Mouse (Mus musculus) liver, adult 2 months (tissue): ENCODE measurements at regions not wholly inside any gene's neighbourhood (a gene's known extent, or its start where the extent isn't known, plus 50 kb on each side); places are given as distances from the start of the nearest gene placed in this dataset.

ENCODE experiments used
- DNase-seq: peaks from one replicate; pipeline ENCODE4 v3.0.0-alpha.2; 2011; ENCODE audit warnings: low read depth, low spot score; ENCODE audit errors: extremely low read depth
- H3K27ac ChIP-seq: fragments of 200-500 bp; replicated peaks from 2 replicates; pipeline ENCODE4 v1.5.1; 2012; ENCODE audit warnings: low read depth, mild to moderate bottlenecking, control low read depth, inconsistent platforms, low read length; ENCODE audit not compliant: insufficient read depth
- H3K27me3 ChIP-seq: fragments of 200-500 bp; 2 replicates; pipeline ENCODE4 v1.6.1; 2012; ENCODE audit warnings: mild to moderate bottlenecking, moderate library complexity, low read length, inconsistent platforms; ENCODE audit not compliant: control insufficient read depth, insufficient read depth
- H3K36me3 ChIP-seq: fragments of 200-500 bp; 2 replicates; pipeline ENCODE4 v1.6.1; 2012; ENCODE audit warnings: low read length, inconsistent platforms; ENCODE audit not compliant: control insufficient read depth, insufficient read depth
- H3K4me1 ChIP-seq: fragments of 200-500 bp; 2 replicates; pipeline ENCODE4 v1.6.1; 2011; ENCODE audit warnings: low read length; ENCODE audit not compliant: control insufficient read depth, insufficient read depth
- H3K4me3 ChIP-seq: fragments of 200-500 bp; 2 replicates; pipeline ENCODE4 v1.5.1; 2011; ENCODE audit warnings: low read depth, mild to moderate bottlenecking, control low read depth, low read length, moderate library complexity; ENCODE audit not compliant: insufficient read depth
- H3K79me2 ChIP-seq: fragments of 200-500 bp; 2 replicates; pipeline ENCODE4 v1.6.1; 2012; ENCODE audit warnings: inconsistent platforms, mild to moderate bottlenecking, low read length, moderate library complexity; ENCODE audit not compliant: control insufficient read depth, insufficient read depth
- H3K9ac ChIP-seq: fragments of 200-500 bp; 2 replicates; pipeline ENCODE4 v1.6.1; 2012; ENCODE audit warnings: low read depth, mild to moderate bottlenecking, control low read depth, inconsistent platforms, low read length
- CTCF ChIP-seq: fragments of 200-500 bp; IDR thresholded peaks from 2 replicates; pipeline ENCODE4 v1.5.1; 2011; ENCODE audit warnings: low read depth, low read length, control low read depth
- POLR2A ChIP-seq: fragments of 200-500 bp; IDR thresholded peaks from 2 replicates; pipeline ENCODE4 v1.6.1; 2011; ENCODE audit warnings: low read length, control low read depth; ENCODE audit not compliant: insufficient read depth; ENCODE audit errors: extremely low read depth
- WGBS: fragments of 180-500 bp; shearing (Covaris S2); methylation state at CpG from one replicate; pipeline ENCODE4 v1.1.7; 2018; 5-methylcytosine and 5-hydroxymethylcytosine counted together

DNA sequence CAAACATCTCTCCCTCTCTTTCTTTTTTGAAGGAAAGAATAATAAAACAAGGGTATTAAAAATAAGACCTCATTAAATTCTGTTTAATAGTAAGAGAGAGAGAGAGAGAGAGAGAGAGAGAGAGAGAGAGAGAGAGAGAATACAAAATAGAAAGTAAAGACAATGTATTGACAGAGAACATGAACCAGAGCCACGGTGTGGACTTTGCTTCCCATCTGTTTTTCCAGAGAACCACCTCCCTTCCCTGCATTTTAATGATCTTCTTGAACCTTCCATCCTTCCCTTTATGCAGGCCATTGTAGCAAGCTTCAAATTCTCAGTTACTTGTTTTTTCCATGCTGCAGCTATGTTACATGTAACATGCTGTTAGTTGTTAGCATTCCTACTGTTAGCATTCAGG, 284.3 kb upstream of the Marcks start:
- H3K79me2 ChIP-seq, result no peaks in the 10 kb centered on the region
- DNase-seq, result no peak

DNA sequence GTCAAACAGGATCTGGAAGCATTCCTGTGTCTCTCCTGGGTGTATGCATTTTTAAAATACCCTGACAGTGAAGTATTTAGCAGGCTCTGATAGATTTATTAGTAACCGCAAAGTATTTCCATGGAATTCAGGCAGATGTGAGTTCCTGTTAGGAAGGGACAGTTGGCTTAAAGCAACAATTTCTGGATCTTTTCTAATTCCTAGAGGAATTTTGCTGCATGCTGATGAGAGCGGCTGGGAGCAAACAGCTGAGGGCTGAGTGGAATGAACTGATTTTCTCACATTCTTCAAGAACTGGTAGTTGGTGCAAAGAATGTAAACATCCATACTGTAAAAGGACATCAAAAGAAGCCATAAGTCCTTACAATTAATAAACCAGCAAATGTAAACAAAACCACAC, 283.9 kb upstream of the Marcks start:
- Histone ChIP-seq H3K9ac (no peak overlapping the region), H3K4me3 (no peak overlapping the region), H3K79me2 (no peaks in the 10 kb centered on the region), H3K4me1 (no peaks in the 10 kb centered on the region; the same call in 1 of the 2 replicates), H3K36me3 (no peaks in the 10 kb centered on the region), H3K27ac (no peak overlapping the region), H3K27me3 (no peaks in the 10 kb centered on the region)
- DNase-seq, result peak; percentile 9
- TF ChIP-seq CTCF, result no peak
- TF ChIP-seq POLR2A, result no peak
- WGBS, result 86% methylated on average over 2 of the region's 2 CpGs

More for the DNA sequence above, 284.3 kb upstream of the Marcks start:
- H3K9ac ChIP-seq, result no peak overlapping the region
- 8% methylated on average over 1 of the region's 1 CpGs for WGBS
- no peaks in the 10 kb centered on the region; the same call in 1 of the 2 replicates for H3K4me1 ChIP-seq
- no peak for TF ChIP-seq POLR2A
- TF ChIP-seq CTCF, result no peak
- H3K36me3 ChIP-seq, result no peaks in the 10 kb centered on the region
- no peaks in the 10 kb centered on the region for H3K27me3 ChIP-seq
- no peak overlapping the region for H3K27ac ChIP-seq
- H3K4me3 ChIP-seq, result no peak overlapping the region

DNA sequence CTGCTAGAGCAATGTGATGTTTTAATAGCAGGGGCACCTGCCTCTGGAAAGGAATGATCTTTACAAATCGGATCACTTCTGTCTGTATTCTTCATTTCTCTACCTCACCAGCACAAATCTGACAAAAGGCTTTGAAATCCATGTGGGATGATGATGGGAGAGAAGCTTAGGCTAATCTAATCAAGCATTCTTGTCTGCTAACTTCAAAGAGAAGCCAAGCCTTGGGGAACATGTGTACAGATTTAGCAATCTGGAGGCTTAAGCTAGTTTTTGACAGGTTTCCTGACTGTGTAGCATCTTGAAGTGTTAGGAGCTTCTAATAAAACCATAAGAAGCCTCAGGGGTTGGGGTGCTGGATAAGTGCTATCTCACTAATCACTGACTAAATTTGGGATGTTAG, 277.6 kb upstream of the Marcks start:
- no peak overlapping the region for H3K27ac ChIP-seq
- H3K27me3 ChIP-seq, result no peaks in the 10 kb centered on the region
- no peaks in the 10 kb centered on the region for H3K36me3 ChIP-seq
- DNase-seq, result no peak
- no peaks in the 10 kb centered on the region for H3K4me1 ChIP-seq
- H3K9ac ChIP-seq, result no peak overlapping the region
- H3K4me3 ChIP-seq, result no peak overlapping the region
- 88% methylated on average over 1 of the region's 1 CpGs for WGBS
- no peaks in the 10 kb centered on the region for H3K79me2 ChIP-seq
- TF ChIP-seq POLR2A (no peak), CTCF (no peak)

DNA sequence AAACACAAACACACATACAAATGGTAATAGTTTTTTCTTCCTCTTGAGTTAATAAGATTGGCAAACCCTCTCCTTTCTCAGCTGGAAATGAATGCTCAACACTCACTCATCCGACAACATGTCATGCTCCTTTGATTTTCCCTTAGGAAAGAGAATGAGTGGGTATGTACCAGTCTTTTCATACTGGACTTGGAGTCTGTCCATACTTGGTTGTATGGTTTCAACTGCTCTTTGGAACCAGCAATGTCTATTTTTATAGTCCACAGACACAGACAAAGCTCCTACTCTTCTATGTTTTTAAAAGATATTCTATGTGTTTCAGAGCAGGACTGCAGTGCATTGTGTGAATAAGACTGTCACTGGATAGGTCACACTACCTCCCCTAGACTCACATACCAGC, 273.7 kb upstream of the Marcks start:
- Histone ChIP-seq H3K27ac (no peak overlapping the region), H3K4me1 (no peaks in the 10 kb centered on the region), H3K79me2 (no peaks in the 10 kb centered on the region), H3K27me3 (no peaks in the 10 kb centered on the region), H3K4me3 (no peak overlapping the region), H3K36me3 (no peaks in the 10 kb centered on the region), H3K9ac (no peak overlapping the region)
- 98% methylated on average over 1 of the region's 1 CpGs for WGBS
- no peak for DNase-seq
- no peak for TF ChIP-seq POLR2A
- no peak for TF ChIP-seq CTCF

DNA sequence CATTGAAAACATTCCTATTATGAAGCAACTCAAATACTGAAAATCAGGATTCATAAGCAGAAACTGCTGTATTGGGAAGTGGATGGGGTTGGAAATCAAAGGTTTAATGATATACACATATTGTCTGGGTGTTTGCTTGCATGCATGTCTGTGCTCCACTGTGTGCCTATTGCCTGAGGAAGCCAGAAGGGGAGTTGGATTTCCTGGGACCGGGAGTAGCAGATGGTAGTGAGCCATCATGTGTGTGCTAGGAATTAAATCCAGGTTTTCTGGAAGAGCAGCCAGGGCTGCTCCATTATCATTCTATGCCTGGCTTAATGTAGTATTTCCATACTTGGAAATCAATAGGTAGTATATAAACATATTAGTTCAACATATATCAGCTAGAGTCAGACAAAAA, 271.0 kb upstream of the Marcks start:
- Histone ChIP-seq H3K36me3 (no peaks in the 10 kb centered on the region), H3K4me3 (no peak overlapping the region), H3K79me2 (no peaks in the 10 kb centered on the region), H3K9ac (no peak overlapping the region), H3K27me3 (no peaks in the 10 kb centered on the region), H3K27ac (no peak overlapping the region), H3K4me1 (no peaks in the 10 kb centered on the region)
- no peak for DNase-seq
- 75% methylated on average over 1 of the region's 1 CpGs for WGBS
- TF ChIP-seq POLR2A (no peak), CTCF (no peak)

DNA sequence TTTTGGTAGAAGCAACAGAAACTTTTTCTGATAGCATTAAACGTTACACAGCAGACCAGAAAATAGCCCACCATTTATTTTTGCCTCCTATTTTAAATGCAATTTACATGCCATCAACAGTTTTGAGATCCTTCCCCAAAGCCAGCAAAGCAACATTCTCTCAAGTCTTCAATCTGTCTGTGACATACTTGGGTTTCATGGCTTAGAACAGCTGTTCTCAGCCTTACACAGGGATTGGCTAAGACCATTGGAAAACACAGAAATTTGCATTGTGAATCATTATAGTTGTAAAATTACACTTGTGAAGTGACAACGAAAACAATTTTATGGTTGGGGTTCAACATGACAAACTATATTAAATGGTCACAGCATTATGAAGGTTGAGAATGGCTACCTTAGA, 268.8 kb upstream of the Marcks start:
- Histone ChIP-seq H3K4me3 (no peak overlapping the region), H3K79me2 (no peaks in the 10 kb centered on the region), H3K36me3 (no peaks in the 10 kb centered on the region), H3K9ac (no peak overlapping the region), H3K4me1 (no peaks in the 10 kb centered on the region), H3K27ac (no peak overlapping the region), H3K27me3 (no peaks in the 10 kb centered on the region)
- TF ChIP-seq CTCF, result no peak
- no peak for TF ChIP-seq POLR2A
- DNase-seq, result no peak
- 90% methylated on average over 2 of the region's 2 CpGs for WGBS
